Mouse (Mus musculus): ENCODE measurements at regions not wholly inside any gene's neighbourhood (a gene's known extent, or its start where the extent isn't known, plus 50 kb on each side); places are given as distances from the start of the nearest gene placed in this dataset.

GRCm38 (mm10) chr13:32541611-32542010 is 203.1 kb upstream of the Gmds start:
- TF ChIP-seq CTCF (IDR thresholded peaks at IDR 0.05) (no peak), EP300 (IDR thresholded peaks at IDR 0.05) (no peak)
